ENCODE assay signal across 25 mouse cellular contexts in the genomic region with DNA sequence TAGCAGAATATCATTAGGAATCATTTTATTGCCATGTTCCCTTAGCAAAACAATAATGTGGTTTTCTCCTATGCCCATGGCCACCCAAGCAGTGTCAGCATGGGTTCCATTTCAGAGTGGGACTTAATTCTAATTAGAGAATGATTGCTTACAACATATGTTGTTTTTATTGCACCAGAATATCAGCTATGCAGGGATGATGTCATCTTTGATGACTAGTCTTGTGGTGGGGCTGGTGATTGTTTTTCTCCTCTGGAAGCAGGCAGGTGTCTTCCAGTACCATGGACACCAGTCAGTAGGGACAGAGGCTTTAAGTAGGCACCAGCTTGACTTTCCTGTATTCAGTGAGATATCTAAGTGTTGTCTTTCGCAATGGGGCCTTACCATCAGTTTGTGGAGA. TPM values are rescaled to one million over a fixed set of nuclear protein-coding genes. Genes with fewer than 3 reads are reported as not detected.
"Had no signal": no experiment of that assay in that cellular context is flagged by ENCODE, and none has a peak within 500 bp of the region (broad histone marks: within the 10 kb centered on the region; RNA-seq: fewer than 3 reads in every experiment).

No protein-coding gene starts in this region.

- H3K36me3 ChIP-seq: limb, embryonic 10.5 days; liver, embryonic 12.5 days; liver, embryonic 15.5 days; lung, embryonic 15.5 days; neural tube, embryonic 12.5 days had no signal

- H3K9ac ChIP-seq: kidney, embryonic 15.5 days; limb, embryonic 13.5 days; liver, embryonic 12.5 days; liver, embryonic 15.5 days; lung, embryonic 15.5 days; neural tube, embryonic 12.5 days had no signal

- H3K4me1 ChIP-seq: kidney, embryonic 15.5 days; limb, embryonic 10.5 days; limb, embryonic 13.5 days; liver, embryonic 12.5 days; liver, embryonic 15.5 days; lung, embryonic 15.5 days; neural tube, embryonic 12.5 days had no signal

- H3K4me2 ChIP-seq: kidney, embryonic 15.5 days; limb, embryonic 13.5 days; liver, embryonic 12.5 days; liver, embryonic 15.5 days; lung, embryonic 15.5 days; midbrain, embryonic 11.5 days; neural tube, embryonic 12.5 days had no signal

- ATAC-seq: liver, embryonic 12.5 days had no signal

- H3K27me3 ChIP-seq: kidney, embryonic 15.5 days; limb, embryonic 13.5 days; liver, embryonic 12.5 days; liver, embryonic 15.5 days; lung, embryonic 15.5 days; neural tube, embryonic 12.5 days had no signal

- H3K4me3 ChIP-seq: kidney, embryonic 15.5 days; limb, embryonic 10.5 days; limb, embryonic 13.5 days; liver, embryonic 12.5 days; liver, embryonic 15.5 days; lung, embryonic 15.5 days; neural tube, embryonic 12.5 days had no signal

- H3K27ac ChIP-seq: kidney, embryonic 15.5 days; limb, embryonic 10.5 days; limb, embryonic 13.5 days; liver, embryonic 12.5 days; liver, embryonic 15.5 days; lung, embryonic 15.5 days; neural tube, embryonic 12.5 days; stomach, postnatal 0 days had no signal

- H3K9me3 ChIP-seq: kidney, embryonic 15.5 days; limb, embryonic 10.5 days; liver, embryonic 12.5 days; liver, embryonic 15.5 days; lung, embryonic 15.5 days; neural tube, embryonic 12.5 days had no signal

- DNase-seq: kidney, adult 8-10 months; kidney, postnatal 10 days; kidney, postnatal 36 days; layer of hippocampus, adult 9-11 months; liver; lung, adult 18-20 months; lung, postnatal 10 days; lung, postnatal 4 days; midbrain, embryonic 14.5 days; thymus, adult 2 months; thymus, postnatal 14 days; thymus, postnatal 4 days had no signal

RNA-seq across cellular contexts. Expression of gene Ephx4, which starts 14.7 kb away (rescaled TPM):
- polyA plus RNA-seq: liver, embryonic 12.5 days had no signal

RNA-seq across cellular contexts. Expression of gene Lpcat2b, which starts 43.6 kb away (rescaled TPM):
- polyA plus RNA-seq: kidney, embryonic 15.5 days; limb, embryonic 10.5 days; limb, embryonic 13.5 days; liver, embryonic 12.5 days; liver, embryonic 15.5 days; lung, embryonic 15.5 days; midbrain, embryonic 11.5 days; midbrain, embryonic 14.5 days; midbrain, postnatal 0 days; neural tube, embryonic 12.5 days; small intestine, adult 2 months; spleen, adult 2 months; stomach, embryonic 14.5 days; stomach, postnatal 0 days had no signal
